12 mouse cellular contexts compared by ENCODE assay signal in genomic region chr12:100789981-100790550, GRCm38 (mm10). TPM values are rescaled to one million over a fixed set of nuclear protein-coding genes. Genes with fewer than 3 reads are reported as not detected.
DNase-seq lines count a peak whose midpoint lies in the region; ATAC-seq lines count a peak whose summit lies in the region.
"Had no signal": no experiment of that assay in that cellular context is flagged by ENCODE, and none has a peak within 500 bp of the region (broad histone marks: within the 10 kb centered on the region; RNA-seq: fewer than 3 reads in every experiment).

No protein-coding gene starts in this region.

- peak; percentile 17 for DNase-seq in gastrocnemius, postnatal 14 days
- DNase-seq in gastrocnemius, postnatal 4 days (ENCODE audit: low spot score in 2 of 2), result no peak
- peak; percentile 39 for DNase-seq in adipocyte (ENCODE audit: low spot score)
- peak; percentile 81 for DNase-seq in kidney, postnatal 14 days
- no peak for DNase-seq in cerebellum, postnatal 36 days
- DNase-seq in left cerebral cortex, adult 11 months (ENCODE audit: low spot score), result no peak
- DNase-seq in frontal cortex, postnatal 10 days (ENCODE audit: low spot score in 2 of 2), result no peak
- DNase-seq: cerebellum, adult 8-10 months; lung, postnatal 14 days; right cerebral cortex, adult 18-20 months; thymus, adult 2 months had no signal

- intact Hi-C loops in gastrocnemius, postnatal 14 days (cut with DNase I; ENCODE audit: low total_unique reads), result loop anchor here (10.0 kb wide), 1 partner anchor 45 kb away; no protein-coding TSS in a partner anchor

- ATAC-seq in granulocyte monocyte progenitor cell, adult 5-6 weeks (replicated peaks; ENCODE audit: poor library complexity, severe bottlenecking), result peak; percentile 15; the same call in 1 of the 2 replicates

RNA-seq across cellular contexts. Expression of gene Dglucy, which starts 11.2 kb away (rescaled TPM):
- total RNA-seq in gastrocnemius, postnatal 14 days (2021), result 1 to 10 TPM; 5.9 to 6.5 TPM
- 1 to 10 TPM; 3.6 to 4.0 TPM for total RNA-seq in gastrocnemius, postnatal 4 days (2021)
- total RNA-seq in granulocyte monocyte progenitor cell, adult 5-6 weeks (2014; fragmentation: Nextera tagmentation), result 16.4 and 29.8 TPM in 2 replicates
- total RNA-seq in granulocyte monocyte progenitor cell, adult 5-6 weeks (2017), result 14.1 and 23.2 TPM in 2 replicates

Comparison
In these comparisons a context has a peak if more than half of its experiments do, and no peak if none do; other contexts are left out.
1. DNase-seq: peak in gastrocnemius, postnatal 14 days (single experiment), adipocyte (single experiment) and kidney, postnatal 14 days (single experiment); none in gastrocnemius, postnatal 4 days (0 of 2), cerebellum, postnatal 36 days (0 of 2), left cerebral cortex, adult 11 months (single experiment) and frontal cortex, postnatal 10 days (0 of 2).